Mouse (Mus musculus) brain, embryonic 18.5 days (tissue): Measurements from ENCODE around the gene Zfp26.

Experiments used
- DNase-seq: peaks from one replicate; pipeline ENCODE4 v3.0.0-alpha.2; 2012; ENCODE audit warnings: low read depth, low spot score

Zfp26 gene

DNA sequence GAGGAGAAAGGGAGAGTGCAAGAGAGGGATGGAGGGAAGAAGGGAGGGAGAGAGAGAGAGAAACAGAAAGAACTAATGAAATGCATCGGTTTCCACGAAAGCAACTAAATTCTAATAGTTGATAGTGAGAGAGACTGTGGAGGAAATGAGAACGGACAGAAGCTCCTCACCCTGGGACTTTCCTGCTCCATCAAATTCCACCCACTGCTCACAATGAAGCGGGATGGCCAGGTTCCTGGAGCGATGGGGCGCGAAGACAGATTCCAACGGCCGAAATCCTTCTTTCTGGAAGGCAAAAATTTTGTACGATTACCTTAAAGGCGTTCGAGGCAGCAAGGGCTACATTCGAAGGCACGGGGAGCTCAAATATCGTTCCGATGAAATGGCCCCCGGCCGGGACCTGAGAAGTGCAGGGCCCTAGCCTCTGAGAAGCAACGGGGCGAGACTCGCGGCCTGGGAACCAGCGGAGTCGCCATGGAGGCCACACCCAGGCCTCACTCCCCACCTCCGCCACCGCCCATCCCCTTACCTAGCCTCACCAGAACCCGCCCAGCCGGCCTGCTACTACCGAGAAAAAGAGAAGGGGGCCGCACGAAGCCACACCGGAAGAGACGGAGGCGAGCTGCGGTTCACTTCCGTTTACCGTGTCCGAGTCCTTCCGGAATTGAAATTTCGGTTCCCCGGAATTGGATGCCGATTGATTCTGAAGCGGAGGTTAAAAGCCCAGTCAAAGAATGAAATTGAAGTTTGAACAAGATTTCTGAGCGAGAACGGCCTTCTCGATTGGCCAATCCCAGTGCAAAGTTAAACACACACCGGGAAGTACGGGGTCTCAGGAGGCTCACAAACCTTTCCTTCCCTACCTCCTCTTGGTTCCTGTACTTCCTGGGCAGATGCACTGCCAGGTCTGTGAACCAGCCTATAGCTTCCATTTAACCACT lies at the start of gene Zfp26:
Zfp26 (minus strand) TSS at position 786 of the 941 bp plus-strand sequence.
- DNase-seq, result peak; percentile 71

DNA sequence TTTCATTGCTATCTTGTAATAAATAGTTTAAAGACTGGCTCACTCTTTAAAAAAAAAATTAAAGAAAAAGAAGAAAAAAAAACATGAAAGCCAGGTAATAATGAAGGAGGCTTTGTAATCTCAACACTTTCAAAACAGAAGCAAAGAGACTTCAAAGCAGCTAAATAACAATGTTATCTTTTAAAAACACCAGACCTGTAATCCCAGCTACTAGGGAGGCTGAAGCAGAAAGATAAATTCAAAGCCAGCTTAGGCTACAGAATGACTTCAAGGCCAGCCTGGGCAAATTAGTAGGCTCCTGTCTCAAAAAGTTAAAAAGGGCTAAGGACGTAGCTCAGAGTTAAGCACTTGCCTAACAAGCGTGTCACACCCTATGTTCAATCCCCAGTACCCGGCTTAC lies 49.7 kb upstream of the Zfp26 start:
- DNase-seq, result no peak

DNA sequence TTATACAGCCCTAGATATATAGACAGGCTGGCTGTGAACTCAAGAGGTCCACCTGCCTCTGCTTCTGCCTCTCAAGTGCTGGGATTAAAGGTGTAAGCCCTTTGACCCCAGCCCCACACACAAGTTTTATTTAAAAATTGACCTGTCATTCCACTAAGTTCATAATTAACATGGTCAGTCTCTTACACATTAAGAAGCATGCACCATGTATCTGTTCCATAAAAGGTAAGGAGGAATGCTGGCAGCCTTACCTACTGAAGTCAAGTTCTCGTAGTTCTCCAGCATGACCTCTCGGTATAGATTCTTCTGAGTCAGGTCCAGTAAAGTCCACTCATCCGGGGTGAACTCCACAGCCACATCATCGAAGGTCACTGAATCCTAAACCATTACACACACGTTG lies 44.8 kb upstream of the Zfp26 start:
- no peak for DNase-seq

DNA sequence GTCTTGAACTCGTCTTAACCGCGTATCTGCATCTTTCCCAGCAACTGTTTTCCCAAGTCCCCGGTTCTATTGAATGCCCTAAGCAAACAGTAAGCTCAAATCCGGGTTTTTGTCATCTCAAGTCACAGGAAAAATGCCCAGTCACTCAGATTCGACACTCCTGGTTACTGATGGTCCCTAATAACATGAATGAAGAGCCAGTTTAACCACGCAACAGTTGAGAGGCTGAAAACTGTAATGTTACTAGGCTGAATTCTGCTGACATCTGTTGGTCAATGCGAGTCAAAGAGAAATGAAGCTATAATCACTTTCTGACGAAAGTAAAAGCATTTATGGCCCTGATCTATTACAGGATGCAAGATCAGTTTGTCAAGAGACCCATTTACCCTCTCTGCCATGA lies 33.3 kb upstream of the Zfp26 start:
- DNase-seq, result no peak

DNA sequence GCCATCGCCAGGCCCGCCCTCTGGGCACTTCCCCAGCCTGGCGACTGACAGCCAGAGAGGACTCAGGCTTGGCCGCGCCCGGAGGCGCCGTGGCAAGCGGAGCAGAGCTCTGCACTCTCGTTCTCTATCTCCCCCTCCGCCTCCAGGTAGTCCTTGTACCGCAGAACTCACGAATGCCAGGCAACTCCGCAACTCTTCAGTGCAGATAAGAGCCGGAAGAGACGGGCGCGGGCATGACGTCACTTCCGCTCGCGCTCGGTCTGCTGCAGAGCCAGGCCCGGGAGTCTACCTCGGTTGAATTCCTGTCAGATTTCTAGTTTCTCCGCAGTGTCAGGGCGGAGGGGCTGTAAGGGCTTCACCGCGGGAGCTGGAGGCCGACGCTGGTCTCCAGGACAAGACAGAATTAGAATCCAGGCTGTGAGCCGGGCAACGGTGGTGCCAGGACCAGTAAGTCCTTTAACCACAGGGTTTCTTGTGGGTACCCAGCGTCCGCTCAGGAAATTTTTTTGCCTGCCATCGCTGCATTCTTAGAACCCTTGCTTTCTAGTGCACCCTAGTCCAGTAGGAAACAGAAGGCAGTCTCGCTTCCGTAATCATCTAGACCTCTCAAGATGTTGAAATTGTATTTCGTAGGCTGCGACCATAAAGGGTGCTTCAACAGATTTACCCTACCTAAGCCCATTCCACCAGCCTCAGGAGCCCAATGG lies 32.7 kb upstream of the Zfp26 start, which contains the start of gene Zfp426:
Zfp426 (minus strand) TSS at position 220 of the 707 bp plus-strand sequence.
- DNase-seq, result peak; percentile 79

DNA sequence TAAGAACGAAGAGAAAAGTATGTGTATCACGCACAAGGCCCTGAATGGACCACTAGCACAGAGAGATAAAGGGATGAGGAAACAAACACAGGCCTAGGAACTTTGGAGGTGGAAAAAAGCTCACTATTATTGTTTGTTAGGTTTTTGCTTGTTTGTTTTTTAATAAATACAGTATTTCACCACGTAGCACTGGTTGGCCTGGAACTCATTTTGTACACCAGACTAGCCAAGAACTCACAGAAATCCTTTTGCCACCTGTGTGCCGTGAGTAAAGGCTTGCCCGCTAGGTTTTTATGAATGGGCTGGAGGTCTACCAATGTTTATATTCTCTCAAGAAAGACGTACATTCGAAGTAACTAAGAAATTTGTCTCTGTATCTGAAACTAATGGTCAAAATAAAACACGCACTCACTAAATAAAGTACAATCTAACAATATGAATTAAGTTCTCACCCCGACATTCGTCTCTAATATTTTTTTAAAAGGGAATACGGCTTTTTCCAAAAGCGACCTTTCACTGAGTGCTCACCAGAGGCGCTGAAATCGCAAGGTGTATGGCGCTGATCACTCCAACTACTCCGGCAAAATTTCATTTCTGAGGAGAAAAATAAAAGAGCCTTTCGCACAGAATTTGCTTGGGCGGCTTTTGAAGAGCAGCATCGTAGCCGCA lies 32.0 kb upstream of the Zfp26 start:
- no peak for DNase-seq

DNA sequence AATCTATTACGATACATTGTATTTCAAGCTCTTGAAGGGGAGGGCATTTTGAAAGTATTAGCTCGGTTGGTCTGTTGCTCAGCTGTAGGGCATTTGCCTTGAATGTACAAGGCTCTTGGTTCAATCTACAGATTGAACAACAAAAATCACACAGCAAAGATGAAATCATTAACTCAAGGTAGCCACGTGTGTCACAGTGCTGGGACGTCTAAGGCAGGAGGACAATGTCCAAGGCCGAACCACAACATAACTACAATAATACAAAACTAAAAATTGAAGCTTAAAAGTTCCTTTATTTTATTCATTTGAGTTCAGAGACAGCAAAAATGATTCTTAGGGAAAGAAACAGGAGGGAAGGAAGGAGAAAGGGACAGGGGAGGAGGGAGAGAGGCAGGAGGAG lies 29.6 kb upstream of the Zfp26 start:
- DNase-seq, result no peak

DNA sequence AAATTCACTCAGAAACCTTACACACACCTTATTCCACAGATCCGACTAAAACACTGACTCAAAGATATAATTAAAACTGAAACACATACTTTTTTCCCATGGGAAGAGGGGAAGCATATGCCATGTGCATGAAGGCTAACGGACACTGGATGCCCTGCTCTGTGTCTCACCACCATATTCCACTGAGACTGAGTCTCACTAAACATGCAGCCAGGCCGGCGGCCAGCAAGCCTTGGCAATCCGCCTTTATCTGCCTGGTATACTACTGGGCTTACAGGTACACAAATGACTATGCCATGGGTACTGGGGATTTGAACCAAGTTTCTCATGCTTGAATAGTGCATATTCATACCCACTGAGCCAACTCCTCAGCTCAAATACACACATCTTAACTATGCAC lies 19.4 kb upstream of the Zfp26 start:
- DNase-seq, result no peak

DNA sequence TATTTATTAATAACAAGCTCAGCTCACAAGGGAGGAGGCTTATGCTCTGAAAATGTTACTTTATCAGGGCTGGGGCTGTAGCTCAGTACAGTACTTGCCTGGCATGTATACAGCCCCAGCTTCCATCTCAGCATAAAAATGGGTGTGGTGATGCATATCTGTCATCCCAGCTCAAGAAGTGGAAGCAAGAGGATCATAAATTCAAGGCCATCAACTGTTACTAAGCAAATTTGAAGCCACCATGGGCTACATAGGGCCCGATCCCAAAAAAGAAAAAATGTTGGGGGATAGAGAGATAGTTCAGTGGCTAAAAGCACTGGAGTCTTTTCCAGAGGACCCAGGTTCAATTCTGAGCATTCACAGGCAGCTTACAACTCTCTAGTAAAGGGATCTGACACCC lies 16.7 kb upstream of the Zfp26 start:
- no peak for DNase-seq

DNA sequence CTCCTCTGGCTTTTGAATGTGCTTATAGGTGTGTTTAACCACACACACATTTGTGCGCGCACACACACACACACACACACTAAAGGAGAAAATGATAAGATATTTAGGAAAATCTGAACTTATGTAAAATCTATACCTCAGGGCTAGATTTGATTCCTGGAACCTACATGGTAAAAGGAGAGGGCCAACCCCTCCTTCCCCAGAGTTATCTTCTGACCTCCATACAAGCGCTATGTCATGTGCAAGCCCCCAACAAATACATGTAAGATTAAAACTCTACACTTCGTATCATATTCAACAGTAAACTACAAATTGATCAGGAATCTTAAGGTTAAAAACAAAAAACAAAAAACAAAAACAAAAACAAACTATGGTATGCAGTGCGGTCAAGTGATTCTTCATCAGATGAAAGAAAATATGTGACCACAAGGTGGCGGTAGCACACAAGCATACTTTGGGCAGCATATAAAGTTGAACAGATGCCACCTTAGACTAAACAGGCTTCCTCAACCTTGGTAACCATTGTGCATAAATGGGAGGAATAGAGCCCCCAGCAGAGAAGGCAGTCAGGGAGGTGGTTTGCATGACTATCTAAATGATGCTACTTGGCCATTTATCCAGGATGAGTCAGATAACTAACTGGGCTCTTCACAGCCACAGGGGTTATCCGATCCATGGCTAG lies 6.9 kb upstream of the Zfp26 start:
- DNase-seq, result peak; percentile 20

DNA sequence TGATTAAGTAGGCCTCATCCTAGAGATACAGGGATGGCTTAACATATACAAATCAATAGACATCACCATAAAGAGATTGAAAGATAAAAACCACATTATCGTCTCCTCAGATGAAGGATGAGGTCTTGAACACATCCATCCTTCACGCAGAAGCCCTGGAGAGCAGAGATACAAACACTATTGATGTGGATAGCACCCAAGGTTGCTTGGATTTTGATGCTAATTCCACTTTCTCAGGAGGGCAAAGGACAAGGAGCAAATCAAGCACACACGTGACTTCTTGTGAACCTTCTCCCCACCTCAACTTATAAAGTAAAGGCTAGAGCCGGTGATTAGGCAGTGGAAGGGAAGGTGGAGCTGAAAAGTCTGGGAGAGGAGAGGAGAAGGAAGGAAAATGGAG lies 6.3 kb downstream of the Zfp26 start:
- no peak for DNase-seq

DNA sequence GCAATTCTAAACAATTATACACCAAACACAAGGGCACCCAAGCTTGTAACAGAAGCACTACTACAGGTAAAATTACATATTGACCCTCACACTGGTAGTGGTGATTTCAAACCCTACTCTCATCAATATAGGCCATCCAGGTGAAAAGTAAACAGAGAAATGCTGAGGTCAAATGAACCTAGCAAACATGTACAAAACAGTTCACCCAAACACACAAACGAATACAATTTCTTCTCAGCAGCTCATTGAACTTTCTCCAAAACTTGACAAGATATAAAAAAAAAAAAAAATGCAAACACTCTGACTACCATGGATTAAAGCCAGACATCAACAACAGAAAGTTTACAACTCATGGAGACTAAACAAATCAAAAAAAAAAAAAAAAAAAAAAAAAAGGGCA lies 8.5 kb downstream of the Zfp26 start:
- DNase-seq, result no peak

DNA sequence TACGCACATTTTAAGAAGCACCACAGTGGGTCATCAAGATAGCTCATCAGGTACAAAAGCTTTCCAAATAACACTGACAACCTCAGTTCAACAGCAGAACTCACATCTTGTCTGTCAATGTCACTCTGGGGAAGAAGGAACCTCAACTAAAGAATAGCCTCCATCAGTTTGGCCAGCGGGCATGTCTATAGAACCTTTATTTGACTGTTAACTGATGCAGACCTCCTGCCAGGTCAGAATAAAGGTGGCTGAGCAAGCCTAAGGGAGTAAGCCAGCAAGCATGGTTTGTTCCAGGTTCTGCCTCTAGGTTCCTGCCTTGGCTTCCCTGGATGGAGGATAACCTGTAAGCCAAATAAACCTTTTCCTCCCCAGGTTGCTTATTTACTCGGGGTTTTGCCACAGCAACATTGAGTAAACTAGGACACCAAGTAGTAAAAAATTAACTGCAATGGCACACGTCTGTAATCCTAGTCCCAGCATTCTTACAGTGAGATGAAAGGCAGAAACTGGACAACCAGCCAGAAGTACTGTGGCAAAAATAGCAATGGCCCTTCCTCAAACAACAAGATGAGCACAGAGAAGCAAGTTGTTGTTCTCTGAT lies 16.7 kb downstream of the Zfp26 start:
- DNase-seq, result no peak

DNA sequence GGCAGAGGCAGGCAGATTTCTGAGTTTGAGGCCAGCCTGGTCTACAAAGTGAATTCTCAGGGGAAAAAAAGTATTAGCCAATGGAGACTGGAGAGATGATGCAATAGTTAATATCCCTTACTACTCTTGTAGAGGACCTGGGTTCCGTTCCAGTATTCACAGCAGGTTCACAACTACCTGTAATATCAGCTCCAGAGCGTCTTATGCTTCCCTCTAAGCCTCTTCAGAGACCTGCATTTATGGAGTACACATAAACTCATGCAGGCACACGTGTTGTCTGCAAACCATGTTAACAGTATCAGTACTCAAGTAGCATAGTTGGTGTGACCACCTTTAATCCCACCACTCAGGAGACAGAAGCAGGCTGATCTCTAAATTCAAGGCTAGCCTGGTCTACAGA lies 30.0 kb downstream of the Zfp26 start:
- no peak for DNase-seq

DNA sequence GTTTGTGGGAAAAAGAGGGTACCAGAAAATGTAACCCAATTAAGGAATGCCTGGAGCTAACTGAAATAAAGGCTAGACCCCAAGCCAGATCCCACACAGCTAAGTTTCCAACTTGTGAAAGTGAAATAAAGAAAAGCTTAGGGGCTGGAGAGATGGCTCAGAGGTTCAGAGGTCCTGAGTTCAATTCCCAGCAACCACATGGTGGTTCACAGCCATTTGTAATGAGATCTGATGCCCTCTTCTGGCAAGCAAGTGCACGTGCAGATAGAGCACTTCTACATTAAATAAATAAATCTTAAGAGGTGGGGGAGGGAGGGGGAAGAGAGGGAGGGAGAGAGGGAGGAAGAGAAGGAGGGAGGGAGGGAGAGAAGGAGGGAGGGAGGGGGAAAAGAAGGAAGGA lies 48.5 kb downstream of the Zfp26 start:
- DNase-seq, result no peak

DNA sequence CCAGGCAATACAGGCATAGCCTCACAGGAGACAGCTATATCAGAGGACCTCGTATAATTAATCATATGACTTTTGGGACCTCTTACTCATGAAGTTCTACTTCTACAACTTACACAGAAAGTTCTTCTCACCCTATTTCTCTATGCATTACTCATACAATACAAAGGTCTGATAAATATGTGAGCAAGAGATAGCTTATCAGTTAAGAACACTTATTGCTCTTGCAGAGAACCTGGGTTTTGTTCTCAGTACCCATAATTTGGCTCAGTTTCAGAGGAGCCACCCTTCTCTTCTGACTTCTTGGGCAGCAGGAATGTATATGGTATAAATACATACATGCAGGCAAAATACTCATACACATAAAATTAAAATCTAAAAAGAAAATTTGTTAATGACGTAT lies 50.6 kb downstream of the Zfp26 start:
- DNase-seq, result no peak

DNA sequence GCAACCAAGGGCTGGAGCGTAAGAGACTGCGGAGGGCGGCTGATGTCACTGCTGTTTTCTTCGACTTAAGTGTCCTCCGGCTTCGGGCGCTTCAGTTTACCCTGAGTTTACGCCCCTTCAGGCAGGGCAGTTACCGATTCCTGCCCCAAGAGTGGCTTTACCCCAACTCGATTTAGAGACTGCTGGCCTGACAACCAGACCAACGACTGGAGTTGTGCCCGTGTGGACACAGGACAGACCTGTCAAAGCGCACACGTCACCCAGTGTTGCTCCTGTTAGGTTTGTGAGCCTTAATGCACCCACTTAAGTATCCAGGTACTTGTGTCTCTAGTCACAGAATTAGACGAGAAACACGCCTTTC lies 74.6 kb downstream of the Zfp26 start:
- DNase-seq, result no peak

DNA sequence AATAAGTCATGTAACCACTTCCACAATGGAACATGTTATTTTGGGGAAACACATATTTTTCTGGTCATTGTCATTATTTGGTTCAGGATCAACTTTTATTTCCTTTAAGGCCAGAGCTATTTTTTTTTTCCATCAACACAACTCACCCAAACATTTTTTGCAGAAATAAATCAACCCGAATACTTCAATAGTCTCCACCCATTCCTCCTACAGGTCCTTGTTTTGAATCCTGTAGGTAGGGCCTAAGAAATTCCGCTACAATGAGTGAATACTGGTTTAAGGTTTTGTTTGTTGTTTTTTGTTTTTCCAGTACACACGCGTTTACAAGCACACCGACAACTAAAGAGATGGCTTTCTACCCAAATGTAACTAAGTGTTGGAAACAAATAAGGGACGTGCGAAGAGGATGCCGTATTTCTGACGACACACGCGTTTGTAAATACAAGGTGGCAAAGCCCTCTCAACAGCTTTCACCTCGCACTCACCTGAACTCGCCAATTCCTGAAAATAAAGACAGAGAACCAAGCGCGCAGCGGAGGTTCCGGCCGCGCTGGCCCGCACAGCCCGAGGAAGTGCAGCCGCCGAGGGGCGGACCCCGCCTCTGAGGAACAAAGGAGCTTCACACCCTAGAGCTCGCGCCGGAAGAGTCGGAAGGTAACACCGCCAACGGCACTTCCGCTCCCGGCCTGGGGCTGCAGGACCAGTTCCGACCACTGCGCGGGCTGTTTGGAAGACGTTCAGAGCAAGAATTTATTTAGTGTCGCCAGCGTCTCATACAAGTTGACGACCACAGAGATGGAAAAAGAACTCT lies 75.2 kb downstream of the Zfp26 start, which contains the start of gene Zfp560:
Zfp560 (minus strand) TSS at position 646 of the 811 bp plus-strand sequence.
- peak; percentile 74 for DNase-seq

DNA sequence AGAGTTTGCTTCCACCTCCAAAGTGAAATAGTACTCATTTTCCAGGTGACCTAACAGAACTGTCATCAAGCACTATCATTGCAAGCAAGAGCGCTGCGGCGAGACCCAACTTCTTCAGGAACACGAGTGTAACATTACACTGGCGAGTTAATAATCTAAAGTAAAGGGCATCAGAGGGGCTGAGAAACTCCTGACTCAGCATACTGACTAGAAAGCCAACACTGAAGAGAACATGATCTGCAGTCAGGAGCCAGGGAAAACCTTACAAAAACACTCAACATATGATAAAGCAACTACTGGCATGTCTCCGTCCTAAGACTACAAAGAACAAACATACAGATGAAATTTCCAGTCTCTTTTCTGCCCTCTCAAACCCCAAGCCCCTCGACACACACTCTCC lies 76.3 kb downstream of the Zfp26 start:
- DNase-seq, result no peak
